Mouse (Mus musculus) ES-Bruce4 (cell line): Measurements from ENCODE around the gene Slc37a4.

ENCODE experiments used
- CTCF ChIP-seq: IDR thresholded peaks from one replicate; pipeline ENCODE4 v1.8.1; 2011; ENCODE audit warnings: low read depth, low read length
- EP300 ChIP-seq: IDR thresholded peaks from 2 replicates; pipeline ENCODE4 v1.6.1; 2011; ENCODE audit warnings: low read depth, low read length; ENCODE audit not compliant: insufficient read depth
- POLR2A ChIP-seq: IDR thresholded peaks from one replicate; pipeline ENCODE4 v1.8.1; 2011; ENCODE audit warnings: low read length; ENCODE audit not compliant: insufficient read depth

DNA sequence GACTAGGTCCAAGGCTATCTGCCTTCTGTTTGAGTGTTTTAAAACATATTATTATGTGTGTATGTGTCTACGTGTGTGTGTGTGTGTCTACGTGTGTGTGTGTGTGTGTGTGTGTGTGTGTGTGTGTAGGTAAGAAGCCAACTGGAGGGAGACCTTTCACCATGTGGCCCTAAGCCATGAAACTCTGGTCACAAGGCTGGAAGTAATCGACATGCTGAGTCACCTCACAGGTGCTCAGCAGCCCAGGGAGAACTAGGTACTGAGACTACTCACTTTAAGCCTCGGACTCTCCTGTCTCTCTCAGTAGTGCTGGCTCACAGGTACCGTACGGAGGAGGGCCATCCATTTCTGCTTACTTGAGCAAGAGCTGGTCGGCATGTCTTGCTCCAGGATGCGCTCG is 49.5 kb upstream of the Slc37a4 start:
- TF ChIP-seq CTCF (no peak), EP300 (no peak), POLR2A (no peak)
